Mouse (Mus musculus) embryonic facial prominence, embryonic 12.5 days (tissue): ENCODE data around the gene Banf2. TPM values are rescaled to one million over a fixed set of nuclear protein-coding genes. Genes with fewer than 3 reads are reported as not detected.

Experiments
- ATAC-seq: fragments of 200-750 bp; cut with Nextera tagmentation; 2 replicates; pipeline ENCODE4 v1.8.0; 2017; ENCODE audit not compliant: insufficient number of reproducible peaks, insufficient read depth, low FRiP score, low TSS enrichment
- H3K27ac ChIP-seq: fragments of 300-500 bp; sonication (generic); 2 replicates; pipeline ENCODE4 v1.5.1; 2016; ENCODE audit warnings: mild to moderate bottlenecking
- H3K27me3 ChIP-seq: fragments of 300-500 bp; sonication (generic); 2 replicates; pipeline ENCODE4 v1.6.1; 2016; ENCODE audit warnings: mild to moderate bottlenecking, moderate library complexity
- H3K36me3 ChIP-seq: fragments of 300-500 bp; sonication (generic); 2 replicates; pipeline ENCODE4 v1.6.1; 2016; ENCODE audit warnings: mild to moderate bottlenecking
- H3K4me1 ChIP-seq: fragments of 300-500 bp; sonication (generic); 2 replicates; pipeline ENCODE4 v1.6.1; 2016
- H3K4me2 ChIP-seq: fragments of 300-500 bp; sonication (generic); replicated peaks from 2 replicates; pipeline ENCODE4 v1.6.1; 2016; ENCODE audit warnings: mild to moderate bottlenecking, moderate library complexity
- H3K4me3 ChIP-seq: fragments of 300-500 bp; sonication (generic); 2 replicates; pipeline ENCODE4 v1.5.1; 2016; ENCODE audit warnings: mild to moderate bottlenecking
- H3K9ac ChIP-seq: fragments of 300-500 bp; sonication (generic); 2 replicates; pipeline ENCODE4 v1.6.1; 2016; ENCODE audit warnings: mild to moderate bottlenecking, moderate library complexity
- H3K9me3 ChIP-seq: fragments of 300-500 bp; sonication (generic); 2 replicates; pipeline ENCODE4 v1.6.1; 2016; ENCODE audit warnings: mild to moderate bottlenecking, moderate library complexity
- WGBS: fragments of 180-500 bp; shearing (Covaris S2); methylation state at CpG from one replicate; pipeline ENCODE4 v1.1.7; 2016; 5-methylcytosine and 5-hydroxymethylcytosine counted together
- polyA plus RNA-seq: library from polyadenylated mRNA; unstranded; fragments of >200 nt; fragmentation: Nextera tagmentation; extraction: Ambion mirVana; gene quantifications from 2 replicates; pipeline ENCODE4 v1.2.1, GENCODE M21; 2016

The Banf2 gene
- polyA plus RNA-seq, 1 experiment from 2014 or later: not detected

DNA sequence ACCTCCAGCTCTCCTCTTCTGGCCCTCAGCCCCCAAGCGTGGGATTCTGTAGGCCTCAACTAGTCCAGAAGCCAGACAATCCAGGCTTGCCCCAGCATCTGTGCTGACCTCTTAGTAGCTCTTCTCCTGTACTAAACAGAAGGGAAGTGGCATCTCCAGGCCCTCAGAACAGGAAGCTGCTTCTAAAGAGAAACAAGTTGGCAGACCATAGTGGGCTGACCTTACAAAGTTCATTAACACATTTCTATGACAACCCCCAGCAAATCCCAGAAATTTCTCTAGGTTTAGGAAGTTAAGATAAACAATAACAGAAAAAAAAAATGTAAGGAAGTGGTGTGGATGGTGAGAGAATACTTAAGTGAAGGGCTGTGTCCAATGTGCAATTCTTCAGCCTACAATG lies 23.8 kb upstream of the Banf2 start:
- Histone ChIP-seq H3K27me3 (no peaks in the 10 kb centered on the region), H3K36me3 (no peaks in the 10 kb centered on the region), H3K4me2 (peak overlapping the region; percentile 75), H3K9me3 (no peaks in the 10 kb centered on the region), H3K27ac (no peak overlapping the region), H3K9ac (no peak overlapping the region; the same call in 1 of the 2 replicates), H3K4me3 (peak overlapping the region; percentile 92; the same call in 1 of the 2 replicates), H3K4me1 (peaks cover 29% of the 10 kb centered on the region)
- ATAC-seq: no peak
- WGBS: 78% methylated on average over 1 of the region's 1 CpGs

- H3K9ac ChIP-seq: peak overlapping the region; percentile 95
- H3K36me3 ChIP-seq: no peaks in the 10 kb centered on the region
- 0 out of 2 replicates have a peak, but pooled peaks have one; percentile 1 for ATAC-seq
- H3K4me3 ChIP-seq: peak overlapping the region; percentile 92
- H3K4me1 ChIP-seq: peaks cover 26% of the 10 kb centered on the region
- peak overlapping the region; percentile 95 for H3K27ac ChIP-seq
- H3K9me3 ChIP-seq: no peaks in the 10 kb centered on the region
- peak overlapping the region; percentile 75 for H3K4me2 ChIP-seq
- WGBS: 3% methylated on average over 29 of the region's 30 CpGs
- no peaks in the 10 kb centered on the region for H3K27me3 ChIP-seq
These were observed 23.1 kb upstream of the Banf2 start for GRCm38 (mm10) chr2:144009551-144010281.

DNA sequence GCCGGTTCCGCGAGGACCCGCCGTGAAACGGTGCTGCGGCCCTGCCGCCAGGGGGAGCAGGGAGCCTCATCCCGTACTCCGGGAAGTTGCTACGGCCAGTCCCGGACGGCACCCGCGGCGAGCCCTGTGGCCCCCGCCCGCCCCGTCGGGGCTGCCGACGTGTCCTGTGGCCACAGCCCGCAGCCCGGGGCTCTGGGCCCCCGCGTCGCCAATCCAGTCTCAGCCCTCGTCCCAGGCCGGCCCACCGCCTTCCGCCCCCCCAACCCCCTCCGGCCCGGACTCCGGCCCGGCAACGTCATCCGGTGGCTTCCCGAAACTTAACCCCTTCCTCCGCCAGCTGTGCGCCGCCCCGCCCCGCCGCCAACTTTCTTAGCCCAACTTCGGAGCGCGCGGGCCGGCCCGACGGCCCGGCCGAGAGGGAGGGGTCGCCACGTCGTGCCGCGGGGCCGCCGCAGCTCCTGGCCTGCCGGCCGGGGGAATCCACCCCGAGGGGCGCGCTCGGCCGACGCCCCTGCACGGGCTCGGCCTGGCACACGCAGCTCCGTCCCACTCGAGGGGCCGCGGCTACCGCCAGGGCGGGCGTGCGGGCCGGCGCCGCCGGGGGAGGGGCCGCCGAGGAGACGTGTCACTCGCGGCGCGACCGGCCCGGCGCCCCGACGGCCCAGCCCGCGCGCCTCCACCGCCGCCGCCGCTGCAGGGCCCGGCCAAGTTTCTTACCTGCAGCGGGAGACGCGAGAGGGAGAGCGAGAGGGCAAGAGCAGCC lies 22.4 kb upstream of the Banf2 start:
- peaks cover 19% of the 10 kb centered on the region for H3K4me1 ChIP-seq
- H3K36me3 ChIP-seq: no peaks in the 10 kb centered on the region
- H3K27me3 ChIP-seq: no peaks in the 10 kb centered on the region
- peak overlapping the region; percentile 95 for H3K27ac ChIP-seq
- peak overlapping the region; percentile 92 for H3K4me3 ChIP-seq
- peak; percentile 31 for ATAC-seq
- WGBS: under 1% methylated on average over 88 of the region's 107 CpGs
- H3K9me3 ChIP-seq: no peaks in the 10 kb centered on the region
- H3K4me2 ChIP-seq: peak overlapping the region; percentile 75
- H3K9ac ChIP-seq: peak overlapping the region; percentile 95

DNA sequence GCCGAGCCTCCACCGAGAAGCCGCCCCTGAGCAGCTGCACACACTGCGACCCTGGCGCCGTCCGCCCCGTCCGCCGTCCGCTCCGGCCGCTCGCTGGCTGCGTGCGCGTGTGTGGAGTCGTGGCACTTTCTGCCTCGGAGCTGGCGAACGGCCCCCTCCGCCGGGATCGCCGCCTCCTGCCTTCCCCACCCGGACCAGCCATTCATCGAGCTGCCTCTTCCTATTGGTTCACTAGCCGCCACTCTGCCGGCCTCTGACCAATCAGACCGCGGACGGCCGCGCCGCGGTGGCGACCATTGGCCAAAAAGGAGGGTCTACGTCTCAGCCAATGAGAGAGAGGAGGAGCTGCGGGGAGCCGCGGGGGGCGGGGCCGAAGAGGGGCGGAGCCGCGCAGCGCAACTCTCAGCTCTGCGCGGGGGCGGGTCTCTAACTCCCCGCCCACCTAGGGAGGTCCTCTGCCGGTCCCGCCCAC lies 21.7 kb upstream of the Banf2 start, which contains the start of gene Rrbp1:
TSS of gene Rrbp1 (minus strand) at position 184 of the 472 bp plus-strand sequence.
- Histone ChIP-seq H3K9me3 (no peaks in the 10 kb centered on the region), H3K27me3 (no peaks in the 10 kb centered on the region), H3K4me1 (peaks cover 12% of the 10 kb centered on the region), H3K4me2 (peak within 1 kb of the TSS; percentile 75), H3K9ac (peak within 1 kb of the TSS; percentile 95), H3K4me3 (peak within 1 kb of the TSS; percentile 92), H3K36me3 (no peaks in the 10 kb centered on the region), H3K27ac (peak within 1 kb of the TSS; percentile 95)
- peak; percentile 99 for ATAC-seq
- WGBS: under 1% methylated on average over 48 of the region's 53 CpGs

- no peak overlapping the region for H3K4me2 ChIP-seq
- H3K4me3 ChIP-seq: no peak overlapping the region
- no peaks in the 10 kb centered on the region for H3K9me3 ChIP-seq
- no peak overlapping the region for H3K9ac ChIP-seq
- H3K27me3 ChIP-seq: no peaks in the 10 kb centered on the region
- no peak overlapping the region for H3K27ac ChIP-seq
- no peak for ATAC-seq
- no peaks in the 10 kb centered on the region for H3K36me3 ChIP-seq
- 86% methylated on average over 11 of the region's 11 CpGs for WGBS
- peaks cover 8% of the 10 kb centered on the region for H3K4me1 ChIP-seq
These were observed 18.8 kb upstream of the Banf2 start for GRCm38 (mm10) chr2:144014051-144014450.

- no peak overlapping the region for H3K4me3 ChIP-seq
- no peak overlapping the region for H3K4me2 ChIP-seq
- no peak overlapping the region for H3K9ac ChIP-seq
- ATAC-seq: no peak
- H3K27ac ChIP-seq: no peak overlapping the region
- no peaks in the 10 kb centered on the region for H3K36me3 ChIP-seq
- WGBS: 37% methylated on average over 5 of the region's 5 CpGs
- H3K9me3 ChIP-seq: no peaks in the 10 kb centered on the region
- peaks cover 4% of the 10 kb centered on the region for H3K4me1 ChIP-seq
- peaks cover 3% of the 10 kb centered on the region; the same call in 1 of the 2 replicates for H3K27me3 ChIP-seq
These were observed 18.4 kb upstream of the Banf2 start for GRCm38 (mm10) chr2:144014481-144014880.

DNA sequence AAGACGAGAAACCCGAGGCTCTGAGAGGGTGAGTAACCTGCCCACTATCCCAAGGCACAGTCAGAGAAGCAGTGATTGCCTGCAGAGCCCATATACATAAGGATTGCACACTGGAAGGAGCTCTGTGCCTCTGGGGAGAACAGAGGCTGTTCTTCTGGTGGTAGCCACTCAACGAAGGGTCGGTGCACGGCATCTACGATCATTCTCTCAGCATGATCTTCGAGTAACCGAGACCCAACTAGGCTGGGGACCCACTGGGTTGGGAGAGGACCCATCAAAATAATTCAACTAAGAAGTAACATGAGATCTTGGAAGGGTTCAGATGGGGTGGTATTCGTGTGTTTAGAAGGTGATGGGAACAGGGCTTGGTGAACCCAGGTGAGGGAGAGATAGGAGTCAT lies 17.0 kb upstream of the Banf2 start:
- H3K9ac ChIP-seq: no peak overlapping the region
- no peak overlapping the region for H3K27ac ChIP-seq
- ATAC-seq: no peak
- no peaks in the 10 kb centered on the region for H3K4me1 ChIP-seq
- peaks cover 5% of the 10 kb centered on the region; the same call in 1 of the 2 replicates for H3K27me3 ChIP-seq
- H3K4me2 ChIP-seq: no peak overlapping the region
- no peak overlapping the region for H3K4me3 ChIP-seq
- H3K9me3 ChIP-seq: no peaks in the 10 kb centered on the region
- H3K36me3 ChIP-seq: no peaks in the 10 kb centered on the region
- 87% methylated on average over 9 of the region's 9 CpGs for WGBS

GRCm38 (mm10) chr2:144019971-144020370 lies 12.9 kb upstream of the Banf2 start:
- WGBS: 69% methylated on average over 2 of the region's 2 CpGs
- no peaks in the 10 kb centered on the region for H3K4me1 ChIP-seq
- H3K4me2 ChIP-seq: no peak overlapping the region
- no peaks in the 10 kb centered on the region for H3K36me3 ChIP-seq
- ATAC-seq: no peak
- H3K4me3 ChIP-seq: no peak overlapping the region
- H3K9me3 ChIP-seq: no peaks in the 10 kb centered on the region
- no peak overlapping the region for H3K27ac ChIP-seq
- H3K9ac ChIP-seq: no peak overlapping the region
- peaks cover 5% of the 10 kb centered on the region; the same call in 1 of the 2 replicates for H3K27me3 ChIP-seq

DNA sequence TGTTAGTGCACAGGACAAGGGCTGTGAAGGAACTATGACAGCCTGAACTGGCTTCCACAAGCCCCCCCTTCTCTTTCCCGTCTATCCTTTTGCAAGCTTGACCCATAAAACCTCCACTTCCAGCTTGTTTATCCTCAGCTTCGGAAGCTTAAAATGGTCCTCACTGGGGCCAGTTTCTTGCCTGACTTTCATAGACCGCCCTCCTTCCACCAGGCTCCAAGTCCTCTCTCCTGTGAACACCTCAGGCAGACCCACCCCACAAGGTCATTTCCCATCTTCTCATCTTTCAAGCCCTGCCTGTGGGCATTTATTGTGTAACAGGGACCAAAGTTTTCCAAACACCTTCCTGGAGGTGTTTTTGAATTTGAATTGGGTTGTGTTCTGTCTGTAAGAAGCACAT lies 10.4 kb upstream of the Banf2 start:
- Histone ChIP-seq H3K27ac (no peak overlapping the region), H3K4me1 (no peaks in the 10 kb centered on the region), H3K9me3 (no peaks in the 10 kb centered on the region), H3K4me3 (no peak overlapping the region), H3K9ac (no peak overlapping the region), H3K36me3 (no peaks in the 10 kb centered on the region), H3K4me2 (no peak overlapping the region), H3K27me3 (peaks cover 5% of the 10 kb centered on the region; the same call in 1 of the 2 replicates)
- ATAC-seq: no peak
- WGBS: 70% methylated on average over 3 of the region's 3 CpGs

DNA sequence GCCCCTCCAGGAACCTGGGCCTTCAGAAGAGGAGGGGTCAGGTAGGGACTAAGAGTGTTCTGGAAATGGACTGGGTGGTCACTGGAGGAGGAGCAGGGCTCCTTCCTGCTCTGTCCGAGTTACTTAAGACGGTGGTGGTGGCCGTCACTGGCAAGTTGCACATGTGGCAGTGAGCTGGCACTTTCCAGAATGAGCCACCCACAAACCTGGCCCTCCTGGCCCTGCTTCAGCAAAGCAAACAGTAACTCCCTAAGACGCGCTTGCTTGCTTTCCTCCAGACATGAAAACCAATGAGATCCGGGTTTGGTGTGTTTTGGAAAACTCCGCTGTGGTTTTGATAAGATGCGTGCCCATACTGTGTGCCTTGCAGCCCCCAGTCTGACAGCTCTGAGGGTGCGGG lies 7.5 kb upstream of the Banf2 start:
- no peaks in the 10 kb centered on the region for H3K27me3 ChIP-seq
- no peak for ATAC-seq
- 83% methylated on average over 9 of the region's 9 CpGs for WGBS

DNA sequence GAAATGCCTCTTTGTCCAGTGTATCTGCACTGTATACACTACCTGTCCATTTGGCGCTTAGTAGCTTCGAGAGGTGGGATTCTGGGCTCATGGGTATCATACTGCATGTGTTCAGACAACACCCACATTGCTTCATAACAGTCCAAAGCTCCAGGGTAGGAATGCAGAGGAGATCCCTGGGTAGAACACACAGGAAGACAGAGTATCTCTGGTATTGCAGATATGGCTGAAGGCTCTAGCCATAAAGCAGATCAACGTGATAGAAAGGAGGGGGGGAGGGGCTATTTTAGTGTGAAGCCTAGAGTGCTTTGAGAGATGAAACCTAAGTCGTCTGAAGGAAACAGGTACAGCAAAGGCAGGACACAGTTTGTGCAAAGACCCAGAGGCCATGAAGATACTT lies 6.4 kb upstream of the Banf2 start:
- Histone ChIP-seq H3K36me3 (no peaks in the 10 kb centered on the region), H3K9ac (no peak overlapping the region), H3K27me3 (no peaks in the 10 kb centered on the region), H3K4me2 (no peak overlapping the region), H3K27ac (no peak overlapping the region), H3K9me3 (no peaks in the 10 kb centered on the region), H3K4me3 (no peak overlapping the region), H3K4me1 (no peaks in the 10 kb centered on the region)
- WGBS: 73% methylated on average over 4 of the region's 4 CpGs
- ATAC-seq: no peak

More for the DNA sequence above, 7.5 kb upstream of the Banf2 start:
- H3K36me3 ChIP-seq: no peaks in the 10 kb centered on the region
- H3K4me3 ChIP-seq: no peak overlapping the region
- no peaks in the 10 kb centered on the region for H3K4me1 ChIP-seq
- H3K4me2 ChIP-seq: no peak overlapping the region
- H3K9me3 ChIP-seq: no peaks in the 10 kb centered on the region
- no peak overlapping the region for H3K9ac ChIP-seq
- H3K27ac ChIP-seq: no peak overlapping the region

- no peaks in the 10 kb centered on the region for H3K4me1 ChIP-seq
- H3K36me3 ChIP-seq: no peaks in the 10 kb centered on the region
- no peaks in the 10 kb centered on the region for H3K27me3 ChIP-seq
- no peaks in the 10 kb centered on the region for H3K9me3 ChIP-seq
- no peak overlapping the region for H3K9ac ChIP-seq
- H3K4me2 ChIP-seq: no peak overlapping the region
- WGBS: 84% methylated on average over 7 of the region's 7 CpGs
- H3K4me3 ChIP-seq: no peak overlapping the region
- H3K27ac ChIP-seq: no peak overlapping the region
- ATAC-seq: no peak
These were observed 2.1 kb upstream of the Banf2 start for GRCm38 (mm10) chr2:144030791-144031190.
